Mouse (Mus musculus): ENCODE data around the gene Cyp2c38.

DNA sequence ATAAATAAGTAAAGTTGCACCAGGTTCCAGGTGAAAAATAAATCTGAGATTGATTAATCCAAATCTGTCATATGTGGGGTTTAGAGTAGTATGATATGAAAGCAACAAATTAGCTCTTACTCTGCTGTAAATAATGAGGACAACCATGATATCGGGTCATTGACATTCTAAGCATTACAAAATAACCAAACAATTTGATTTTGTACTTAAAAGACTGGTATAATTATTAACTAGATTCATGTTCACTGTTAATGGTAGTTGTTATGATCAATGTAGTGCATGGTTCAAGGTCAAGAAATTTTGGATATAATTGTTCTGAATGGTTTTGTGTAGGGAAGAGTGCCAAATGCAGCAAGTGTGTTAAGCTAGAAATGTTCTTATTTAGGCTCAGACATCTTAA lies 46.7 kb upstream of the Cyp2c38 start:
- no peak for TF ChIP-seq TAL1 (IDR thresholded peaks at IDR 0.05; ENCODE audit: low read length)
- TF ChIP-seq GATA1 (IDR thresholded peaks at IDR 0.05; ENCODE audit: low read length), result no peak

Measured in erythroblast, embryonic 14.5 days (primary cell).